Mouse (Mus musculus) liver, embryonic 16.5 days (tissue): ENCODE measurements around the gene Tdpoz2. TPM values are rescaled to one million over a fixed set of nuclear protein-coding genes. Genes with fewer than 3 reads are reported as not detected.

Experiments used
- polyA plus RNA-seq: library from polyadenylated mRNA; unstranded; fragments of >200 nt; fragmentation: Nextera tagmentation; extraction: Ambion mirVana; gene quantifications from 2 replicates; pipeline ENCODE4 v1.2.1, GENCODE M21; 2015

The Tdpoz2 gene
- polyA plus RNA-seq, 1 experiment from 2014 or later, result not detected

Other genes with a start within 250 kb of the Tdpoz2 start
- 0.05 TPM in 2 replicates for gene Tchh, start 210.4 kb downstream of the Tdpoz2 start, polyA plus RNA-seq
- not detected in 2 replicates for gene Tchhl1, start 183.9 kb downstream of the Tdpoz2 start, polyA plus RNA-seq
- gene S100a11, start 132.2 kb downstream of the Tdpoz2 start, polyA plus RNA-seq, result 195 and 219 TPM in 2 replicates
- gene S100a10, start 97.6 kb downstream of the Tdpoz2 start, polyA plus RNA-seq, result 48.2 and 48.9 TPM in 2 replicates
- gene Tdpoz1, start 23.6 kb upstream of the Tdpoz2 start, polyA plus RNA-seq, result not detected in 2 replicates
- not detected in 2 replicates for gene Gm37596, start 40.4 kb upstream of the Tdpoz2 start, polyA plus RNA-seq
- gene Gm5773, start 120.3 kb upstream of the Tdpoz2 start, polyA plus RNA-seq, result not detected in 2 replicates
- gene Tdpoz4, start 143.7 kb upstream of the Tdpoz2 start, polyA plus RNA-seq, result not detected in 2 replicates
- gene Tdpoz3, start 173.3 kb upstream of the Tdpoz2 start, polyA plus RNA-seq, result not detected in 2 replicates